Mouse (Mus musculus): Measurements from ENCODE around the gene Slc10a1.
A peak's percentile ranks its signal among the peaks of the same experiment; 100 is the strongest.

DNA sequence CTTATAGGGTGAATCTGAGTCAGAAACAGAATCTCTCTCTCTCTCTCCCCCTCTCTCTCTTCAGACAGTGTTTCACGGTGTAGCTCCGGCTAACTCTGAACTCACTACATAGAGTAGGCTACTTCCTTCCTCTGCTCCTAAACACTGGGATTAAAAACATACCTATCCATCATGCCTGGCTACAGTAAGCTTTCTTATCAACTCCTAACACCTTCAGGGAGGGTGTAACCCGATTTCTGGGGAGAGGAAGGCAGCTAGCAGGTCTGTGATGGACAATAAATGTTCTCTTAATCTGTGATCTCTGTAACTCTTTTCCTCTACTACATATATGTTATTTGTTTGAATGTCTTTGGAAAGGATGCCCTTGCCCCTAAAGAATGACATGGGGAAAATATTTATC is 25.1 kb downstream of the Slc10a1 start:
- TF ChIP-seq GATA1 (IDR thresholded peaks at IDR 0.05; ENCODE audit: low read length) (peak; percentile 81), TAL1 (IDR thresholded peaks at IDR 0.05; ENCODE audit: low read length) (peak; percentile 91)
